Comparison of ENCODE assay signal across 8 mouse cellular contexts in the genomic region with DNA sequence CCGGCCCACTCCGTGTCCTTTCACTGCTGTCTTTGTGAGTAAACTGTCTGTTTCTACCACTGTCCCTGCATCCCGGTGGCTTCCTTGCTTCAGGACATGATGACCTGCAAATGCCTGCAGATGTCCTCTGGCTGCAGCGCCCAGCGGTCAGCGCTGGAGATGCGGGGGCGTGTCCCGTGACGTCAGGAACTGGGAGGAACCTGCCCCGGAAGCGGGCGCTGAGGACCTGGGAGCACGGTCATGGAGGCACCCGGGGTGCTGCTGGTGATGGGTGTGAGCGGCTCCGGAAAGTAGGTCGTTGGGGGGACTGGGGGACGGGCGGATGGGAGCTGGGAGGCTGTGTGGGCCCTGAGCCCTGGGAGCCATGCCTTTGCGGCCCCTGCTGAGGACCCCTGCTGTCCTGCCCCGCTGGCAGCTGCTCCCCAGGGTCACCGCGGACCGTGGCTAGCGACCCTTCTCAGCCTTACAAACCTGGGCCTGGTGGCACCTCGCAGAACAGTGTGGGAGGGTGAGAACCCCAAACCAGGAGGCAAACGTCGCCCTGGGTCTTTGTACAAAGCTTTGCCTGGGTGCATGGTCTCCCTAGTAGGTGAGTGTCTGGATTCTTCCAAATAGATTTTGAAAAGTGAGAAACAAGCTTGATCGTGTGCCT. TPM values are rescaled to one million over a fixed set of nuclear protein-coding genes. Genes with fewer than 3 reads are reported as not detected.
DNase-seq lines count a peak whose midpoint lies in the region; ATAC-seq and TF ChIP-seq lines count a peak whose summit lies in the region.

A gene (plus strand): TSS at position 203 of the 652 bp plus-strand sequence.

- peaks cover 24% of the 10 kb centered on the region for H3K4me1 ChIP-seq in G1E (ENCODE audit: insufficient read depth, low read depth, low read length)
- H3K4me1 ChIP-seq in forebrain, embryonic 16.5 days (replicated peaks; ENCODE audit: control insufficient read depth, insufficient read depth, low read length), result peaks cover 9% of the 10 kb centered on the region
- 0 out of 2 replicates have a peak, but pooled peaks cover 3% of the 10 kb centered on the region for H3K4me1 ChIP-seq in neural tube, embryonic 14.5 days (ENCODE audit: control insufficient read depth, insufficient read depth, low read length)
- H3K4me1 ChIP-seq in testis, adult 2 months (ENCODE audit: control insufficient read depth, insufficient read depth, low read length), result peaks cover 16% of the 10 kb centered on the region

- ATAC-seq in G1E (ENCODE audit: extremely low read depth, insufficient number of reproducible peaks, low FRiP score, poor library complexity, severe bottlenecking), result peak; percentile 87
- peak; percentile 82 for ATAC-seq in forebrain, embryonic 16.5 days
- peak; percentile 90 for ATAC-seq in neural tube, embryonic 14.5 days (ENCODE audit: low read depth)

- TF ChIP-seq CTCF in G1E (IDR thresholded peaks at IDR 0.05; ENCODE audit: low read depth, low read length), result no peak
- TF ChIP-seq CTCF in testis, adult 2 months (IDR thresholded peaks at IDR 0.05; ENCODE audit: control insufficient read depth, insufficient read depth, insufficient replicate concordance, low read depth, low read length), result peak; percentile 9; the same call in 1 of the 2 replicates

- peak; percentile 85 for DNase-seq in G1E (ENCODE audit: low spot score)
- peak; percentile 89 for DNase-seq in cerebellum, adult 18-20 months
- DNase-seq in heart, postnatal 25 days (ENCODE audit: low spot score), result peak; percentile 84
- DNase-seq in layer of hippocampus, adult 11-12 months (ENCODE audit: low spot score), result peak; percentile 84
- peak; percentile 89 to 93 for DNase-seq in lung, adult 18-20 months

- peak within 1 kb of the TSS; percentile 49 for H3K27ac ChIP-seq in forebrain, embryonic 16.5 days (ENCODE audit: low read length)
- H3K27ac ChIP-seq in neural tube, embryonic 14.5 days (ENCODE audit: low read depth, low read length), result peak within 1 kb of the TSS; percentile 67
- H3K27ac ChIP-seq in testis, adult 2 months (ENCODE audit: control insufficient read depth, insufficient read depth, low read depth, low read length), result peak within 1 kb of the TSS; percentile 34

- peaks cover 2% of the 10 kb centered on the region; the same call in 1 of the 2 replicates for H3K9me3 ChIP-seq in G1E (replicated peaks)
- no peaks in the 10 kb centered on the region for H3K9me3 ChIP-seq in forebrain, embryonic 16.5 days (ENCODE audit: control insufficient read depth, low read length)
- H3K9me3 ChIP-seq in neural tube, embryonic 14.5 days (ENCODE audit: control insufficient read depth, low read length), result no peaks in the 10 kb centered on the region

- no peaks in the 10 kb centered on the region; the same call in 1 of the 2 replicates for H3K27me3 ChIP-seq in G1E (ENCODE audit: insufficient read depth, low read length)
- H3K27me3 ChIP-seq in forebrain, embryonic 16.5 days (replicated peaks; ENCODE audit: control insufficient read depth, insufficient read depth, low read length), result no peaks in the 10 kb centered on the region
- no peaks in the 10 kb centered on the region for H3K27me3 ChIP-seq in neural tube, embryonic 14.5 days (ENCODE audit: control insufficient read depth, insufficient read depth, low read length)
- no peaks in the 10 kb centered on the region for H3K27me3 ChIP-seq in testis, adult 2 months (ENCODE audit: control insufficient read depth, insufficient read depth, low read length)

- intact Hi-C loops in heart, postnatal 25 days (cut with DNase I), result loop anchor here (2.0 to 5.0 kb wide), 4 partner anchors 60 to 430 kb away; a partner anchor contains a TSS

- H3K36me3 ChIP-seq in G1E (replicated peaks), result peaks cover 31% of the 10 kb centered on the region
- peaks cover 13% of the 10 kb centered on the region for H3K36me3 ChIP-seq in forebrain, embryonic 16.5 days (ENCODE audit: control insufficient read depth, insufficient read depth)
- peaks cover 15% of the 10 kb centered on the region for H3K36me3 ChIP-seq in neural tube, embryonic 14.5 days (ENCODE audit: control insufficient read depth, insufficient read depth, low read length)
- H3K36me3 ChIP-seq in testis, adult 2 months (ENCODE audit: control insufficient read depth, insufficient read depth, low read length), result no peaks in the 10 kb centered on the region

- peak within 1 kb of the TSS; percentile 69 for H3K4me2 ChIP-seq in forebrain, embryonic 16.5 days (ENCODE audit: low read length)
- H3K4me2 ChIP-seq in neural tube, embryonic 14.5 days (ENCODE audit: low read depth, low read length), result peak within 1 kb of the TSS; percentile 92

- peak within 1 kb of the TSS; percentile 77 for H3K9ac ChIP-seq in forebrain, embryonic 16.5 days (replicated peaks; ENCODE audit: low read depth, low read length)
- peak within 1 kb of the TSS; percentile 88 for H3K9ac ChIP-seq in neural tube, embryonic 14.5 days (replicated peaks; ENCODE audit: low read depth, low read length)

- peak within 1 kb of the TSS; percentile 100 for H3K4me3 ChIP-seq in G1E (ENCODE audit: low read depth, low read length)
- H3K4me3 ChIP-seq in forebrain, embryonic 16.5 days (replicated peaks; ENCODE audit: low read length), result peak within 1 kb of the TSS; percentile 82
- H3K4me3 ChIP-seq in neural tube, embryonic 14.5 days (ENCODE audit: low read depth, low read length), result peak within 1 kb of the TSS; percentile 82
- peak within 1 kb of the TSS; percentile 75 for H3K4me3 ChIP-seq in testis, adult 2 months (ENCODE audit: control insufficient read depth, low read depth, low read length)

- WGBS in forebrain, embryonic 16.5 days, result under 1% methylated on average over 30 of the region's 30 CpGs
- WGBS in neural tube, embryonic 14.5 days, result under 1% methylated on average over 30 of the region's 30 CpGs

- peak; percentile 52; the same call in 1 of the 2 replicates for TF ChIP-seq POLR2A in testis, adult 2 months (IDR thresholded peaks at IDR 0.05; ENCODE audit: control insufficient read depth, low read depth, low read length)

RNA-seq across cellular contexts. Expression of the gene that starts here (rescaled TPM):
- total RNA-seq in G1E (2014; fragmentation: Nextera tagmentation) (63.2 and 66.5 TPM in 2 replicates), G1E (2017) (46.4 and 46.7 TPM in 2 replicates)
- 14.8 and 16.2 TPM in 2 replicates for polyA plus RNA-seq in G1E (2012)
- 59.0 and 60.0 TPM in 2 replicates for polyA plus RNA-seq in forebrain, embryonic 16.5 days (2015; fragmentation: Nextera tagmentation; extraction: Ambion mirVana)
- total RNA-seq in heart, postnatal 25 days (2021), result 10 to 100 TPM; 23.2 to 24.3 TPM
- 62.6 and 69.7 TPM in 2 replicates for polyA plus RNA-seq in neural tube, embryonic 14.5 days (2014; fragmentation: Nextera tagmentation; extraction: Ambion mirVana)
- 6.0 and 6.7 TPM in 2 replicates for polyA plus RNA-seq in testis, adult 2 months (2012; rRNA removed)

Comparison
In these comparisons a context has a peak if more than half of its experiments do, and no peak if none do; other contexts are left out.
1. Peak in every context shown above with its lines: DNase-seq, ATAC-seq, H3K4me3 ChIP-seq and H3K27ac ChIP-seq.